Mouse (Mus musculus): Measurements from ENCODE around the gene Mapk10. TPM values are rescaled to one million over a fixed set of nuclear protein-coding genes. Genes with fewer than 3 reads are reported as not detected.

Gene Mapk10
- polyA plus RNA-seq, 1 experiment from 2014 or later: 0.32 TPM

DNA sequence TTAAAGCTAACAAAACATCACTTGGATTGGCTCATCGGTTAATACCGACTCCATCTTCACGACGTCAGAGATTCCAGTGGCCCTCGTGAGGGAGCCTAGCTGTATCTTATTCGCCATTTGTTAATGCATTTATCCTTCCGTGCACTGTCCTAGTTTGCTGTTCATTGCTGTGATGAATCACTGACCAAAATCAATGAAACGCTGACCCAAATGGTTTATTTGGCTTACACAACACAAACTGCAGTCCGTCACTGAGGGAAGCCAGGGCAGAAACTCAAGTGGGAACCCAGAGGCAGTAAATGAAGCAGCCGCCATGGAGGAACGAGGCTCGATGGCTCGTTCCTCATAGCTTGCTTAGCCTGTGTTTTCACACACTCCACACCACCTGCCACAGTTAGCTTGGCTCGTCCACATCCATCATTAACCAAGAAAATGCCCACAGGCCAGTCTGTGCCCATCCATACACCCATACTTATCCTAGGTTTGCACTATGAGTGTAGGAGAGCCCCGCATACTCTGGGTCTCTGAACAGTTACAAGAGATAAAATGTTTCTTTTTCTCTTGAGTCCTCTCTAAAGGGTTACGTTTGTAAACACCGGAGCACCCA lies 140.0 kb downstream of the Mapk10 start:
- no peak for DNase-seq (ENCODE audit: low spot score)
- Histone ChIP-seq H3K4me3 (ENCODE audit: low read depth, low read length) (no peak overlapping the region), H3K4me2 (no peak overlapping the region), H3K27me3 (replicated peaks; ENCODE audit: control insufficient read depth, insufficient read depth, low read length) (no peaks in the 10 kb centered on the region), H3K9me3 (ENCODE audit: control insufficient read depth, low read length) (no peaks in the 10 kb centered on the region), H3K4me1 (replicated peaks; ENCODE audit: control insufficient read depth, insufficient read depth, low read length) (no peaks in the 10 kb centered on the region), H3K9ac (ENCODE audit: low read depth, low read length) (no peak overlapping the region), H3K27ac (ENCODE audit: low read depth, low read length) (no peak overlapping the region), H3K36me3 (ENCODE audit: control insufficient read depth, insufficient read depth, low read length) (no peaks in the 10 kb centered on the region)
- no peak for ATAC-seq (replicated peaks; ENCODE audit: low FRiP score)
- WGBS: 83% methylated on average over 17 of the region's 17 CpGs

DNA sequence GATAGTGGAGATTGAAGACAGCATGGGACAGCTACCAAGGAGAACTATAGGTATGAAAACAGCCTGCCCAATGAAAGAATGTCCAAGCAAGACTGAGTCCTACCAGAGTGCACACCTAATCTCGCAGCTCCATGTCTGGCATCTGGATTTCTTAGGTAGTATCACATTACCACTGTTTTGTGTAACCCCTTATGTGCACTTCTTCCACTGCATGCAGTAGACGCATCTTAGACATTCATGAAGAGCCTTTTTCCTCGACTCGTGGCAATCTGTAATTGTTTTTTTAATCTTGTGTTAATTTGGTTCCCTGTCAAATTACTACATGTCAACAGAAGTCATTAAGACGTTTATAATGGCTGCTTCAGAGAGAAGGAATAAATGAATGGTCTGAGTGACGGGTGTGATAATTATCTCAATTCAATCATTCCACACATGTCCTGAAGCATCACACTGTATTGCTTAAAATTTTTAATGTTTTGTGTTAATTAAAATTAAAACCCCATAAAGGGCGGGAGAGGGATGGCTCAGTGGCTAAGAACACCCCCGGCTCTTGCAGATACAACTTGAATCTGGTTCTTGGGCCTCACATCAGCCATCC lies 160.7 kb downstream of the Mapk10 start:
- no peaks in the 10 kb centered on the region for H3K4me1 ChIP-seq (replicated peaks; ENCODE audit: control insufficient read depth, insufficient read depth, low read length)
- no peak for DNase-seq (ENCODE audit: low spot score)
- H3K27ac ChIP-seq (ENCODE audit: low read depth, low read length): no peak overlapping the region
- H3K36me3 ChIP-seq (ENCODE audit: control insufficient read depth, insufficient read depth, low read length): no peaks in the 10 kb centered on the region
- H3K4me3 ChIP-seq (ENCODE audit: low read depth, low read length): no peak overlapping the region
- no peaks in the 10 kb centered on the region for H3K9me3 ChIP-seq (ENCODE audit: control insufficient read depth, low read length)
- no peak for ATAC-seq (replicated peaks; ENCODE audit: low FRiP score)
- H3K4me2 ChIP-seq: no peak overlapping the region
- H3K27me3 ChIP-seq (replicated peaks; ENCODE audit: control insufficient read depth, insufficient read depth, low read length): no peaks in the 10 kb centered on the region
- WGBS: 69% methylated on average over 8 of the region's 8 CpGs
- H3K9ac ChIP-seq (ENCODE audit: low read depth, low read length): no peak overlapping the region

DNA sequence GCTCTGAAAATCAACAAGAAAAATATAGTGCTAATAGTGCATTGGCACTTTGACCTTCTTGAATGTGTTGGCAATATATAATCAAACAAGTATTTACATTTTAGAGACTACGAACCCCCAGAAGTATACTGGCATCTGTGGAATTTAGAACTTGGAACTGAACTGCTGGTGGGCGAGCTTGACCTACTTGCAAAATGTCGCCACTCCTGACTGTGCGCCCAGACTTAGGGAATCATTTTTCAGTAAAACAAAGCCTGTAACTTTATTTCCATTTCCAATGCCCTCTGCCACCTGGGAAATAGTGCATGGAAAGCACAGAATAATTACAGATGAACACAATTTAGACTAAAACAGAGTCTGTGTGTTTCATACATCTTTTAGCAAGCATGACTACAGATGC lies 163.1 kb downstream of the Mapk10 start:
- Histone ChIP-seq H3K4me1 (replicated peaks; ENCODE audit: control insufficient read depth, insufficient read depth, low read length) (no peaks in the 10 kb centered on the region), H3K4me3 (ENCODE audit: low read depth, low read length) (no peak overlapping the region), H3K27ac (ENCODE audit: low read depth, low read length) (no peak overlapping the region), H3K4me2 (no peak overlapping the region), H3K36me3 (ENCODE audit: control insufficient read depth, insufficient read depth, low read length) (no peaks in the 10 kb centered on the region), H3K9ac (ENCODE audit: low read depth, low read length) (no peak overlapping the region), H3K27me3 (replicated peaks; ENCODE audit: control insufficient read depth, insufficient read depth, low read length) (no peaks in the 10 kb centered on the region), H3K9me3 (ENCODE audit: control insufficient read depth, low read length) (no peaks in the 10 kb centered on the region)
- ATAC-seq (replicated peaks; ENCODE audit: low FRiP score) (no peak), DNase-seq (ENCODE audit: low spot score) (no peak)
- 81% methylated on average over 4 of the region's 4 CpGs for WGBS

DNA sequence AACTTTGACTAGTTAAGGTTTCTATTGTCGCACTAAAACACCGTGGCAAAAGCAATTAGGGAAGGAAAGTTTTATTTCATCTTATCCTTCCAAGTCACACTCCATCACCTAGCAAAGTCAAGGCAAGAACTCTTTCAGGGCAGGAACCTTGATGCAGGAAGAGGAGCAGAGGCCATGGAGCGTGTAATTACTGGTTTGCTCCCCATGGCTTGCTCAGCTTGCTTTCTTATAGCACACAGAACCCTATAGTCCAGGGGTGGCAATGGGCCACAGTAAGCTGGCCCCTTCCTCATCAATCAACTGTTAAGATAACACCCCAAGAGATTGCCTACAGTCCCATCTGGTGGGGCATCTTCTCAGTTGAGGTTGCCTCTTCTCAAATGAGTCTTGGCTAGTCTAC lies 173.4 kb downstream of the Mapk10 start:
- Histone ChIP-seq H3K4me1 (replicated peaks; ENCODE audit: control insufficient read depth, insufficient read depth, low read length) (no peaks in the 10 kb centered on the region), H3K9ac (ENCODE audit: low read depth, low read length) (no peak overlapping the region), H3K4me2 (no peak overlapping the region), H3K4me3 (ENCODE audit: low read depth, low read length) (no peak overlapping the region), H3K9me3 (ENCODE audit: control insufficient read depth, low read length) (no peaks in the 10 kb centered on the region), H3K27me3 (replicated peaks; ENCODE audit: control insufficient read depth, insufficient read depth, low read length) (no peaks in the 10 kb centered on the region), H3K27ac (ENCODE audit: low read depth, low read length) (no peak overlapping the region), H3K36me3 (ENCODE audit: control insufficient read depth, insufficient read depth, low read length) (no peaks in the 10 kb centered on the region)
- ATAC-seq (replicated peaks; ENCODE audit: low FRiP score) (no peak), DNase-seq (ENCODE audit: low spot score) (no peak)
- 81% methylated on average over 3 of the region's 3 CpGs for WGBS

DNA sequence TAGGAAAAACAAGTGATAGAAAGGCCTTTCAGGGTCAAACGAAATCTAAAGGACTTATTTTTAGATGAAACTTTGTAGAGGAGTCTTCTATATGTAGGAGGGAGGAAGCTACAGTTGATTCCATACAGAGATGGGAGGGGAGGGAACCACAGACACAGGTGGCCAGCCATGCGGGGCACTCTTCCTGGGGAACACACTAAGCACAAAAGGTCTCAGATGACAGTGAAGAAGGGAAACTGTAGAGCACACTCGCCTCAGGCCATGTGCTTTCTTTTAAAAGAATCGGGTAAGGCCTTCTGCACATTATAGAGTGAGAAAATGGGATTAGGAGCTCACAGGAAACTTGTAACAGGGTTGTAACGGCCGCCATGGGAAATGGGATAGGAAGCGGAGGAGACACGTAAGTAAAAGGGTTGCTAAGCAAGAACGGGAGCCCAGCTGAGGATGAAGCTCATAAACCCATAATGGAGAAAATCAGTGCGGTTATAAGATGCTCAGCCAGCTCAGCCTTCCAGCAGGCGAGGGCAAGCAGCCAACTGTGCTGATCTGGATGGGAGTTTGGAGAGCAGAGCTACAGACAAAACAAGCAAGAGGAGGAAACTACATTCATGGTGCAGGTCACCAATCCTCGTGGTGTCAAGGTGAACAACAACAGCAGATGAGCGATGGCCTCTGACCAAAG lies 182.1 kb downstream of the Mapk10 start:
- H3K9me3 ChIP-seq (ENCODE audit: control insufficient read depth, low read length): no peaks in the 10 kb centered on the region
- H3K4me2 ChIP-seq: no peak overlapping the region
- 72% methylated on average over 13 of the region's 13 CpGs for WGBS
- H3K9ac ChIP-seq (ENCODE audit: low read depth, low read length): no peak overlapping the region
- H3K36me3 ChIP-seq (ENCODE audit: control insufficient read depth, insufficient read depth, low read length): no peaks in the 10 kb centered on the region
- H3K27me3 ChIP-seq (replicated peaks; ENCODE audit: control insufficient read depth, insufficient read depth, low read length): no peaks in the 10 kb centered on the region
- no peak overlapping the region for H3K27ac ChIP-seq (ENCODE audit: low read depth, low read length)
- H3K4me1 ChIP-seq (replicated peaks; ENCODE audit: control insufficient read depth, insufficient read depth, low read length): no peaks in the 10 kb centered on the region
- DNase-seq (ENCODE audit: low spot score) (no peak), ATAC-seq (replicated peaks; ENCODE audit: low FRiP score) (no peak)
- H3K4me3 ChIP-seq (ENCODE audit: low read depth, low read length): no peak overlapping the region

DNA sequence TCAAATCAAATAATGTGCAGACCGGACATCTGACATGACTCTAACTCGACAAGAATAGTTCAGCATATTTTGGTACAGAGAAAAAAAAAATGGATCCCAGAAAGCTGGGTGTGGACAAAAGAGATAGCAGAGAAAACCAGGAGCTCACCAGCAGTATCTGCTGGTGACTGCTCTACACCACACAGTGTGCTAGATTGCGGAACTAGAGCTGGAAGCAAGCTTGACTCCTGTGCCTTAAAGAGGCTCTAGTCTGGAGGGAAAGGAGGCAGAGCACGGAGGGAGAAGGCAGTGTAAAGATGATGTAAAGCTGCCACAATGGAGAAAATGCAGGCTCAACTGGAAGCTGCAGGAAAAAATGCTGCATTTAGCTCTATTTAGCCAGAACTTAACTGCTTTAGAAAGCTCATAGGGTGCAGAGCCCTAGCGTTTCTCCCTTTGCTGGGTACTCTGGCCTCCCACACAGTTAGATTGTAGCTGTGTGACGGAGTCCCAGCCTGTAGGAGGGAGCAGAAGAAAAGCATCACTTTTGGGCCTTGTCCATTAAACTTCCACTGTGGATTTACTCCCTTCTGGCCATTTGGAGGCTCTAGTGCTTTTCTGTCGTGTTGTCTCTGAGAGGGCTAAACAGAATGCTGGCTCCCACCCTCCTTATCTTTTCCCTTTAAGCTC lies 188.5 kb downstream of the Mapk10 start:
- no peak overlapping the region for H3K4me3 ChIP-seq (ENCODE audit: low read depth, low read length)
- H3K9me3 ChIP-seq (ENCODE audit: control insufficient read depth, low read length): no peaks in the 10 kb centered on the region
- H3K4me1 ChIP-seq (replicated peaks; ENCODE audit: control insufficient read depth, insufficient read depth, low read length): no peaks in the 10 kb centered on the region
- no peak overlapping the region for H3K27ac ChIP-seq (ENCODE audit: low read depth, low read length)
- H3K9ac ChIP-seq (ENCODE audit: low read depth, low read length): no peak overlapping the region
- H3K27me3 ChIP-seq (replicated peaks; ENCODE audit: control insufficient read depth, insufficient read depth, low read length): no peaks in the 10 kb centered on the region
- whole genome bisulfite sequencing: 56% methylated on average over 7 of the region's 7 CpGs
- H3K4me2 ChIP-seq: no peak overlapping the region
- no peak for DNase-seq (ENCODE audit: low spot score)
- ATAC-seq (replicated peaks; ENCODE audit: low FRiP score): no peak
- H3K36me3 ChIP-seq (ENCODE audit: control insufficient read depth, insufficient read depth, low read length): no peaks in the 10 kb centered on the region

DNA sequence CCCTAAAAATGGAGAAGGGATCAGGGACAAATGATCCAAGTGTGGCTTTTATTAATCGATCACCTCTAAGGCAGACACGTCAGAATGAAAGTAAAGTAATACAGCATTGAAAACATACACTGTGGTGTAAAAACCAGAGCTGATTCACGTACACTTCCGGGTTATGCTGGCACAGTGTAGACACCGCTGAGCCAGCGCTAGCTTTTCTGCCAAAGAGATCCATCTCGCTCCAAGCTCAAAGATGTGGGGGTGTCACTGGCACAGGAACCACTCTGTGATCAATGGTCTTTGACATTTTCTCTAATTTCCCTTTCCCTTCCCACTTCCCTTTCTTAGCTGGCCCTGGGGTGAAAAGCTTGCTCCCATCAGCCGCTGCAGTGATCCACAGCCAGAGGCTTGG lies 189.7 kb downstream of the Mapk10 start:
- WGBS: 79% methylated on average over 8 of the region's 8 CpGs

DNA sequence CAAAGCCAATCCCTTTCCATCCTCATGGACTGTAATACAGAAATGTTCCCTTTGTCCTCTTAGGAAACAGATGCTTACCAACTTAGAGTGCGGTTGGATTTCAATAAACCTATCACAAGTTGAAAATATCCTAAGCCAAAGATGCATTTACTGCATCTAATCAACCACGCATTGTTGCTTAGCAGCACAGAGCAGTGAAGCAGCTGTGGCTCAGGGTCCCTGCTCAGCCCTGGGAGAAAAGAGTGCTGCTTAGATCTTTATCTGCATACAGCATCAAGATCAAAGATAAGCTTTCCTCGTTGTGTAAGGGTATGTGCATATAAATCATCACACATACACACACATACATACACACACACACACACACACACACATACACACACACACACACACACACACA lies 190.2 kb downstream of the Mapk10 start:
- 64% methylated on average over 3 of the region's 3 CpGs for WGBS
- Histone ChIP-seq H3K4me1 (replicated peaks; ENCODE audit: control insufficient read depth, insufficient read depth, low read length) (no peaks in the 10 kb centered on the region), H3K9me3 (ENCODE audit: control insufficient read depth, low read length) (no peaks in the 10 kb centered on the region), H3K27ac (ENCODE audit: low read depth, low read length) (no peak overlapping the region), H3K9ac (ENCODE audit: low read depth, low read length) (no peak overlapping the region), H3K27me3 (replicated peaks; ENCODE audit: control insufficient read depth, insufficient read depth, low read length) (no peaks in the 10 kb centered on the region), H3K4me3 (ENCODE audit: low read depth, low read length) (no peak overlapping the region), H3K36me3 (ENCODE audit: control insufficient read depth, insufficient read depth, low read length) (no peaks in the 10 kb centered on the region), H3K4me2 (no peak overlapping the region)
- no peak for ATAC-seq (replicated peaks; ENCODE audit: low FRiP score)
- no peak for DNase-seq (ENCODE audit: low spot score)

More for the DNA sequence above, 189.7 kb downstream of the Mapk10 start:
- ATAC-seq (replicated peaks; ENCODE audit: low FRiP score): no peak
- Histone ChIP-seq H3K4me3 (ENCODE audit: low read depth, low read length) (no peak overlapping the region), H3K27ac (ENCODE audit: low read depth, low read length) (no peak overlapping the region), H3K9me3 (ENCODE audit: control insufficient read depth, low read length) (no peaks in the 10 kb centered on the region), H3K36me3 (ENCODE audit: control insufficient read depth, insufficient read depth, low read length) (no peaks in the 10 kb centered on the region), H3K9ac (ENCODE audit: low read depth, low read length) (no peak overlapping the region), H3K4me1 (replicated peaks; ENCODE audit: control insufficient read depth, insufficient read depth, low read length) (no peaks in the 10 kb centered on the region), H3K27me3 (replicated peaks; ENCODE audit: control insufficient read depth, insufficient read depth, low read length) (no peaks in the 10 kb centered on the region), H3K4me2 (no peak overlapping the region)
- no peak for DNase-seq (ENCODE audit: low spot score)

Measured in liver, embryonic 11.5 days (tissue).